ENCODE assay signal across 14 mouse cellular contexts in genomic region chr14:12337998-12338809, GRCm38 (mm10). TPM values are rescaled to one million over a fixed set of nuclear protein-coding genes. Genes with fewer than 3 reads are reported as not detected.
DNase-seq lines count a peak whose midpoint lies in the region; ATAC-seq and TF ChIP-seq lines count a peak whose summit lies in the region.
"Had no signal": no experiment of that assay in that cellular context is flagged by ENCODE, and none has a peak within 500 bp of the region (broad histone marks: within the 10 kb centered on the region; RNA-seq: fewer than 3 reads in every experiment).

No protein-coding gene starts in this region.

- peaks cover 100% of the 10 kb centered on the region for H3K27me3 ChIP-seq in forebrain, embryonic 10.5 days (ENCODE audit: poor library complexity, severe bottlenecking)
- peaks cover 66% of the 10 kb centered on the region for H3K27me3 ChIP-seq in hindbrain, postnatal 0 days (ENCODE audit: insufficient read depth, low read length)
- H3K27me3 ChIP-seq in neural tube, embryonic 14.5 days (ENCODE audit: control insufficient read depth, insufficient read depth, low read length) = peaks cover 72% of the 10 kb centered on the region

- peak in 1 of 2 experiments; percentile 62 for DNase-seq in layer of hippocampus, adult 2 months (ENCODE audit: low spot score in 2 of 2)
- DNase-seq in layer of hippocampus, postnatal 25 days (ENCODE audit: extremely low spot score in 1 of 2, low spot score in 1 of 2) = no peak
- peak; percentile 80 for DNase-seq in forebrain, embryonic 10.5 days (ENCODE audit: extremely low spot score, low spot score)
- DNase-seq in hindbrain, postnatal 0 days (ENCODE audit: low spot score) = no peak
- DNase-seq in adrenal gland, adult 18-20 months (ENCODE audit: low spot score in 2 of 2) = no peak
- DNase-seq in T-cell, adult 2 months (ENCODE audit: low spot score) = no peak
- DNase-seq in cerebellum, postnatal 4 days (ENCODE audit: low spot score in 2 of 2) = no peak
- DNase-seq: B cell, adult 2 months had no signal

- peak; percentile 27; the same call in 1 of the 2 replicates for ATAC-seq in hindbrain, postnatal 0 days
- peak; percentile 49; the same call in 1 of the 2 replicates for ATAC-seq in neural tube, embryonic 14.5 days (ENCODE audit: low read depth)

- no peak for TF ChIP-seq CTCF in layer of hippocampus, adult 2 months (conservative IDR thresholded peaks at IDR 0.05)
- no peak for TF ChIP-seq CTCF in hindbrain, postnatal 0 days (IDR thresholded peaks at IDR 0.05; ENCODE audit: low read depth)

- peak overlapping the region; percentile 25 for H3K4me2 ChIP-seq in hindbrain, postnatal 0 days (ENCODE audit: low read depth, low read length)
- H3K4me2 ChIP-seq in neural tube, embryonic 14.5 days (ENCODE audit: low read depth, low read length) = no peak overlapping the region
- H3K4me2 ChIP-seq: embryonic facial prominence, embryonic 13.5 days; liver, embryonic 11.5 days had no signal

- H3K4me3 ChIP-seq in layer of hippocampus, adult 2 months = peak overlapping the region; percentile 25; the same call in 1 of the 2 replicates
- peak overlapping the region; percentile 71 for H3K4me3 ChIP-seq in forebrain, embryonic 10.5 days
- no peak overlapping the region for H3K4me3 ChIP-seq in hindbrain, postnatal 0 days (ENCODE audit: low read length)
- no peak overlapping the region for H3K4me3 ChIP-seq in neural tube, embryonic 14.5 days (ENCODE audit: low read depth, low read length)
- H3K4me3 ChIP-seq: embryonic facial prominence, embryonic 13.5 days had no signal

- H3K4me1 ChIP-seq in forebrain, embryonic 10.5 days = peaks cover 81% of the 10 kb centered on the region
- H3K4me1 ChIP-seq in hindbrain, postnatal 0 days (ENCODE audit: insufficient read depth, low read length) = peaks cover 4% of the 10 kb centered on the region; the same call in 1 of the 2 replicates
- no peaks in the 10 kb centered on the region for H3K4me1 ChIP-seq in neural tube, embryonic 14.5 days (ENCODE audit: control insufficient read depth, insufficient read depth, low read length)

- H3K27ac ChIP-seq in layer of hippocampus, adult 2 months = peak overlapping the region; percentile 84
- H3K27ac ChIP-seq in forebrain, embryonic 10.5 days = peak overlapping the region; percentile 96
- no peak overlapping the region for H3K27ac ChIP-seq in hindbrain, postnatal 0 days
- H3K27ac ChIP-seq in neural tube, embryonic 14.5 days (ENCODE audit: low read depth, low read length) = no peak overlapping the region
- H3K27ac ChIP-seq: embryonic facial prominence, embryonic 13.5 days had no signal

- peaks cover 13% of the 10 kb centered on the region for H3K36me3 ChIP-seq in forebrain, embryonic 10.5 days (replicated peaks)
- no peaks in the 10 kb centered on the region for H3K36me3 ChIP-seq in hindbrain, postnatal 0 days (ENCODE audit: insufficient read depth, low read length)
- no peaks in the 10 kb centered on the region for H3K36me3 ChIP-seq in neural tube, embryonic 14.5 days (ENCODE audit: control insufficient read depth, insufficient read depth, low read length)
- H3K36me3 ChIP-seq: embryonic facial prominence, embryonic 13.5 days had no signal

- no peak overlapping the region for H3K9ac ChIP-seq in hindbrain, postnatal 0 days (replicated peaks; ENCODE audit: low read length)
- H3K9ac ChIP-seq in neural tube, embryonic 14.5 days (replicated peaks; ENCODE audit: low read depth, low read length) = no peak overlapping the region
- H3K9ac ChIP-seq: embryonic facial prominence, embryonic 13.5 days had no signal

- WGBS in forebrain, embryonic 10.5 days = under 1% methylated on average over 16 of the region's 16 CpGs
- WGBS in hindbrain, postnatal 0 days = 1% methylated on average over 16 of the region's 16 CpGs
- under 1% methylated on average over 16 of the region's 16 CpGs for WGBS in neural tube, embryonic 14.5 days

- H3K9me3 ChIP-seq in forebrain, embryonic 10.5 days = no peaks in the 10 kb centered on the region
- no peaks in the 10 kb centered on the region for H3K9me3 ChIP-seq in hindbrain, postnatal 0 days (ENCODE audit: low read length)
- H3K9me3 ChIP-seq in neural tube, embryonic 14.5 days (ENCODE audit: control insufficient read depth, low read length) = no peaks in the 10 kb centered on the region
- H3K9me3 ChIP-seq: embryonic facial prominence, embryonic 13.5 days had no signal

RNA-seq across cellular contexts. Expression of gene Fezf2, which starts 9.8 kb away (rescaled TPM):
- total RNA-seq in layer of hippocampus, adult 2 months (2021) = 10 to 100 TPM; 40.4 to 46.2 TPM
- total RNA-seq in layer of hippocampus, postnatal 25 days (2021) = 10 to 100 TPM; 41.7 to 42.4 TPM
- 31.3 and 35.2 TPM in 2 replicates for polyA plus RNA-seq in forebrain, embryonic 10.5 days (2016; fragmentation: Nextera tagmentation; extraction: Ambion mirVana)
- 0.52 and 1.8 TPM in 2 replicates for total RNA-seq in hindbrain, postnatal 0 days (2014; rRNA removed)
- polyA plus RNA-seq in hindbrain, postnatal 0 days (2015; fragmentation: Nextera tagmentation; extraction: Ambion mirVana) = not detected in 2 replicates
- polyA plus RNA-seq in neural tube, embryonic 14.5 days (2014; fragmentation: Nextera tagmentation; extraction: Ambion mirVana) = not detected in 2 replicates
- total RNA-seq in adrenal gland, adult 18-20 months (2021) = not detected
- total RNA-seq: gastrocnemius, postnatal 4 days; megakaryocyte, adult 5-6 weeks had no signal
- polyA plus RNA-seq: stomach, embryonic 16.5 days had no signal

RNA-seq across cellular contexts. Expression of gene 3830406C13Rik, which starts 54.2 kb away (rescaled TPM):
- total RNA-seq in layer of hippocampus, adult 2 months (2021) = 10 to 100 TPM; 28.6 to 30.4 TPM
- 10 to 100 TPM; 30.3 to 30.7 TPM for total RNA-seq in layer of hippocampus, postnatal 25 days (2021)
- 24.4 and 26.3 TPM in 2 replicates for polyA plus RNA-seq in forebrain, embryonic 10.5 days (2016; fragmentation: Nextera tagmentation; extraction: Ambion mirVana)
- total RNA-seq in hindbrain, postnatal 0 days (2014; rRNA removed) = 15.3 and 20.7 TPM in 2 replicates
- 39.3 and 42.0 TPM in 2 replicates for polyA plus RNA-seq in hindbrain, postnatal 0 days (2015; fragmentation: Nextera tagmentation; extraction: Ambion mirVana)
- polyA plus RNA-seq in neural tube, embryonic 14.5 days (2014; fragmentation: Nextera tagmentation; extraction: Ambion mirVana) = 37.4 and 37.6 TPM in 2 replicates
- 10 to 100 TPM; 27.0 to 38.3 TPM for total RNA-seq in adrenal gland, adult 18-20 months (2021)

RNA-seq across cellular contexts. Expression of gene Gm49355, which starts 54.4 kb away (rescaled TPM):
- total RNA-seq in layer of hippocampus, adult 2 months (2021) = under 1 TPM in 1 of 2 experiments, not detected in 1; 0.49 TPM
- under 1 TPM; 0.15 to 0.42 TPM for total RNA-seq in layer of hippocampus, postnatal 25 days (2021)
- polyA plus RNA-seq in forebrain, embryonic 10.5 days (2016; fragmentation: Nextera tagmentation; extraction: Ambion mirVana) = 0.10 and 0.11 TPM in 2 replicates
- 0.32 and 0.52 TPM in 2 replicates for total RNA-seq in hindbrain, postnatal 0 days (2014; rRNA removed)
- polyA plus RNA-seq in hindbrain, postnatal 0 days (2015; fragmentation: Nextera tagmentation; extraction: Ambion mirVana) = 0.08 and 0.16 TPM in 2 replicates
- polyA plus RNA-seq in neural tube, embryonic 14.5 days (2014; fragmentation: Nextera tagmentation; extraction: Ambion mirVana) = 0.09 and 0.18 TPM in 2 replicates
- total RNA-seq in adrenal gland, adult 18-20 months (2021) = under 1 TPM in 1 of 2 experiments, not detected in 1; 0.20 TPM
- total RNA-seq: megakaryocyte, adult 5-6 weeks had no signal

Comparison
In these comparisons a context has a peak if more than half of its experiments do, and no peak if none do; other contexts are left out.
1. H3K27ac ChIP-seq: peak in layer of hippocampus, adult 2 months (single experiment) and forebrain, embryonic 10.5 days (single experiment); none in hindbrain, postnatal 0 days (single experiment) and neural tube, embryonic 14.5 days (single experiment).
2. H3K4me3 ChIP-seq: peak in layer of hippocampus, adult 2 months (single experiment) and forebrain, embryonic 10.5 days (single experiment); none in hindbrain, postnatal 0 days (single experiment) and neural tube, embryonic 14.5 days (single experiment).
3. RNA of gene Fezf2, which starts 9.8 kb away (total RNA-seq): 40.4 to 46.2 TPM in layer of hippocampus, adult 2 months and 41.7 to 42.4 TPM in layer of hippocampus, postnatal 25 days; 0.52 to 1.8 TPM in hindbrain, postnatal 0 days and not detected in adrenal gland, adult 18-20 months; every median in the first group is over 10 times any median in the second.